Mouse (Mus musculus) left cerebral cortex, postnatal 36 days (tissue): ENCODE data around the gene Tmem175. TPM values are rescaled to one million over a fixed set of nuclear protein-coding genes. Genes with fewer than 3 reads are reported as not detected.
"Not testable (repeated sequence)": the region's sequence is repeated elsewhere in the genome, so short reads cannot be mapped to it uniquely, and the experiment has no call there.

Source experiments
- DNase-seq, 2 experiments: peaks; one replicate each; pipeline ENCODE4 v3.0.0; 2021 to 2022; ENCODE audit warnings: low spot score in 2 of 2, mixed read lengths in 1 of 2
- intact Hi-C: fragments of 180-260 bp; cut with DNase I; formaldehyde crosslinking; loops from one replicate; pipeline ENCODE4 v1.15.1; 2025
- total RNA-seq, 2 experiments: library from RNA; stranded (reverse); gene quantifications; 2 replicates each; pipeline ENCODE4 v1.2.3; 2021

Tmem175 gene
- total RNA-seq = 10 to 100 TPM; 40.7 to 41.4 TPM

- DNase-seq = peak; percentile 94
- intact Hi-C loops = no loop called here
Observed at GRCm38 (mm10) chr5:108629634-108630483, at the start of gene Tmem175, which contains the start of gene Gak. Gene Tmem175, plus strand, starts transcription at chr5:108629770. Gene Gak, minus strand, starts transcription at chr5:108629755.

GRCm38 (mm10) chr5:108581361-108581891 is 48.1 kb upstream of the Tmem175 start:
- intact Hi-C loops = no loop called here
- DNase-seq = peak; percentile 69 to 70

- intact Hi-C loops = loop anchor here (10.0 kb wide), 1 partner anchor 255 kb away; no protein-coding TSS in a partner anchor
- no peak for DNase-seq
Observed at GRCm38 (mm10) chr5:108599923-108600322, 29.6 kb upstream of the Tmem175 start.

- intact Hi-C loops = loop anchor here (10.0 kb wide), 1 partner anchor 258 kb away; no protein-coding TSS in a partner anchor
- DNase-seq = peak; percentile 23 to 26
Observed at GRCm38 (mm10) chr5:108602537-108602936, 27.0 kb upstream of the Tmem175 start.

- DNase-seq = no peak
- intact Hi-C loops = no loop called here
Observed at GRCm38 (mm10) chr5:108610426-108610825, 19.1 kb upstream of the Tmem175 start.

- DNase-seq = no peak
- intact Hi-C loops = no loop called here
Observed at GRCm38 (mm10) chr5:108621870-108622269, 7.7 kb upstream of the Tmem175 start.

- intact Hi-C loops = no loop called here
- no peak for DNase-seq
Observed at GRCm38 (mm10) chr5:108626050-108626660, 3.4 kb upstream of the Tmem175 start.

- intact Hi-C loops = no loop called here
- DNase-seq = no peak
Observed at GRCm38 (mm10) chr5:108628891-108629633, 508 bp upstream of the Tmem175 start.

- DNase-seq = no peak
- intact Hi-C loops = no loop called here
Observed at GRCm38 (mm10) chr5:108633676-108634075, 4.1 kb downstream of the Tmem175 start.

- intact Hi-C loops, DNase-seq: not testable (repeated sequence)
Observed at GRCm38 (mm10) chr5:108634088-108634487, 4.5 kb downstream of the Tmem175 start.

GRCm38 (mm10) chr5:108636172-108636571 is 6.6 kb downstream of the Tmem175 start:
- intact Hi-C loops = no loop called here
- no peak for DNase-seq

GRCm38 (mm10) chr5:108643674-108644073 is 14.1 kb downstream of the Tmem175 start:
- intact Hi-C loops = no loop called here
- no peak for DNase-seq

- DNase-seq = no peak
- intact Hi-C loops = no loop called here
Observed at GRCm38 (mm10) chr5:108645651-108646342, 16.2 kb downstream of the Tmem175 start.

- intact Hi-C loops = no loop called here
- DNase-seq = no peak
Observed at GRCm38 (mm10) chr5:108646343-108646660, 16.7 kb downstream of the Tmem175 start.

GRCm38 (mm10) chr5:108647311-108647710 is 17.7 kb downstream of the Tmem175 start:
- intact Hi-C loops = no loop called here
- DNase-seq = no peak

GRCm38 (mm10) chr5:108647820-108648465 is 18.4 kb downstream of the Tmem175 start:
- intact Hi-C loops = no loop called here
- no peak for DNase-seq

GRCm38 (mm10) chr5:108648937-108649576 is 19.5 kb downstream of the Tmem175 start:
- intact Hi-C loops = no loop called here

GRCm38 (mm10) chr5:108650341-108650740 is 20.8 kb downstream of the Tmem175 start:
- intact Hi-C loops = no loop called here

More at GRCm38 (mm10) chr5:108648937-108649576, 19.5 kb downstream of the Tmem175 start:
- no peak for DNase-seq

More at GRCm38 (mm10) chr5:108650341-108650740, 20.8 kb downstream of the Tmem175 start:
- no peak for DNase-seq
